ENCODE assay signal across 8 mouse cellular contexts in the genomic region with DNA sequence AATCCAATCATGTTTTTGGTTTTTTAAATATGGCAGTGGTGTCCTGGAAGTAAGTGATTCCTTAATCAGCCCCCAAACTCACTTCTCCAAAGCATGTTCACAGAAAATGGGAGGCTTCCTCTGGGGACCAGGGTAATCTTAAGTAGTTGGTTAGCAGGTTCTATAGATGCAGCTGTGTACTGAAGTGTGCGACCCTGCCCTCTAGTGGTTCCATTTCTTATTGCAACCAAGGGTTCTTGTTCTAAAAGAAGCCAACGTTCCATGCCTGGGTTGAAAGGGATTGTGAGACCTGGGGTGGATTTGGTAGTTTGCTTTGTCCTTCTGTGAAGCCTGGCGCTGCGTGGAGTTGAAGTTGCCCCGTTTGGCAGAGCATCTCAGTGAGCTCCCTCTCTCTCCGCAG. TPM values are rescaled to one million over a fixed set of nuclear protein-coding genes. Genes with fewer than 3 reads are reported as not detected.
DNase-seq lines count a peak whose midpoint lies in the region; ATAC-seq lines count a peak whose summit lies in the region.

No protein-coding gene starts in this region.

- no peaks in the 10 kb centered on the region for H3K4me1 ChIP-seq in neural tube, embryonic 15.5 days
- H3K4me1 ChIP-seq in embryonic facial prominence, embryonic 11.5 days (ENCODE audit: control insufficient read depth, insufficient read depth, low read length), result no peaks in the 10 kb centered on the region
- H3K4me1 ChIP-seq in limb, embryonic 11.5 days (ENCODE audit: control insufficient read depth, insufficient read depth, low read length), result no peaks in the 10 kb centered on the region

- no peak for ATAC-seq in neural tube, embryonic 15.5 days (ENCODE audit: low FRiP score)
- no peak for ATAC-seq in embryonic facial prominence, embryonic 11.5 days (replicated peaks; ENCODE audit: insufficient number of reproducible peaks, low FRiP score, low TSS enrichment, low read depth)
- ATAC-seq in limb, embryonic 11.5 days (ENCODE audit: insufficient number of reproducible peaks, low FRiP score, low TSS enrichment, low read depth), result no peak

- no peak overlapping the region for H3K4me2 ChIP-seq in neural tube, embryonic 15.5 days
- H3K4me2 ChIP-seq in embryonic facial prominence, embryonic 11.5 days (ENCODE audit: low read depth, low read length), result no peak overlapping the region
- H3K4me2 ChIP-seq in limb, embryonic 11.5 days (ENCODE audit: low read depth, severe bottlenecking), result no peak overlapping the region

- H3K9ac ChIP-seq in neural tube, embryonic 15.5 days (replicated peaks), result no peak overlapping the region
- no peak overlapping the region for H3K9ac ChIP-seq in embryonic facial prominence, embryonic 11.5 days (replicated peaks; ENCODE audit: low read length)
- no peak overlapping the region for H3K9ac ChIP-seq in limb, embryonic 11.5 days (ENCODE audit: low read length)

- WGBS in neural tube, embryonic 15.5 days, result 45% methylated on average over 6 of the region's 6 CpGs
- WGBS in embryonic facial prominence, embryonic 11.5 days, result 45% methylated on average over 6 of the region's 6 CpGs
- WGBS in limb, embryonic 11.5 days, result 54% methylated on average over 6 of the region's 6 CpGs

- H3K27me3 ChIP-seq in neural tube, embryonic 15.5 days (replicated peaks), result no peaks in the 10 kb centered on the region
- no peaks in the 10 kb centered on the region for H3K27me3 ChIP-seq in embryonic facial prominence, embryonic 11.5 days (ENCODE audit: control insufficient read depth, insufficient read depth, low read length)
- no peaks in the 10 kb centered on the region for H3K27me3 ChIP-seq in limb, embryonic 11.5 days (ENCODE audit: control insufficient read depth, insufficient read depth, low read length)

- no peaks in the 10 kb centered on the region for H3K9me3 ChIP-seq in neural tube, embryonic 15.5 days (replicated peaks)
- no peaks in the 10 kb centered on the region for H3K9me3 ChIP-seq in embryonic facial prominence, embryonic 11.5 days (replicated peaks; ENCODE audit: control insufficient read depth, low read length)
- H3K9me3 ChIP-seq in limb, embryonic 11.5 days (ENCODE audit: control insufficient read depth, low read length), result no peaks in the 10 kb centered on the region

- no peak overlapping the region for H3K4me3 ChIP-seq in neural tube, embryonic 15.5 days (replicated peaks)
- no peak overlapping the region for H3K4me3 ChIP-seq in embryonic facial prominence, embryonic 11.5 days (ENCODE audit: low read depth, low read length)
- H3K4me3 ChIP-seq in limb, embryonic 11.5 days (ENCODE audit: low read depth, low read length), result no peak overlapping the region

- peak; percentile 67 for DNase-seq in neural tube, embryonic 10.5 days (ENCODE audit: extremely low spot score, low spot score)
- peak; percentile 84 for DNase-seq in adrenal gland, postnatal 10 days
- DNase-seq in embryonic facial prominence, embryonic 11.5 days (ENCODE audit: low spot score), result peak; percentile 90
- peak; percentile 87 for DNase-seq in induced T-regulatory cell, adult 2 months (ENCODE audit: low read depth)
- peak; percentile 86 for DNase-seq in limb, embryonic 11.5 days (ENCODE audit: low spot score)
- DNase-seq in retina, adult 2 months (ENCODE audit: low read depth, low spot score), result peak; percentile 57
- peak; percentile 80 for DNase-seq in thymus, postnatal 4 days

- H3K36me3 ChIP-seq in neural tube, embryonic 15.5 days, result peaks cover 79% of the 10 kb centered on the region
- H3K36me3 ChIP-seq in embryonic facial prominence, embryonic 11.5 days (replicated peaks; ENCODE audit: control insufficient read depth, insufficient read depth, low read depth, low read length), result peaks cover 13% of the 10 kb centered on the region
- H3K36me3 ChIP-seq in limb, embryonic 11.5 days (ENCODE audit: control insufficient read depth, insufficient read depth, low read length), result peaks cover 39% of the 10 kb centered on the region

- H3K27ac ChIP-seq in neural tube, embryonic 15.5 days (replicated peaks), result no peak overlapping the region
- H3K27ac ChIP-seq in embryonic facial prominence, embryonic 11.5 days (replicated peaks; ENCODE audit: low read depth, low read length), result no peak overlapping the region
- no peak overlapping the region for H3K27ac ChIP-seq in limb, embryonic 11.5 days (replicated peaks; ENCODE audit: low read depth, low read length)

RNA-seq across cellular contexts. Expression of gene Dcakd, which starts 26.7 kb away (rescaled TPM):
- polyA plus RNA-seq in neural tube, embryonic 15.5 days (2015; fragmentation: Nextera tagmentation; extraction: Ambion mirVana), result 149 and 153 TPM in 2 replicates
- total RNA-seq in adrenal gland, postnatal 10 days (2021), result 10 to 100 TPM; 65.6 to 74.8 TPM
- 273 and 276 TPM in 2 replicates for polyA plus RNA-seq in embryonic facial prominence, embryonic 11.5 days (2014; fragmentation: Nextera tagmentation; extraction: Ambion mirVana)
- 335 and 349 TPM in 2 replicates for polyA plus RNA-seq in limb, embryonic 11.5 days (2014; fragmentation: Nextera tagmentation; extraction: Ambion mirVana)

RNA-seq across cellular contexts. Expression of gene Nmt1, which starts 26.8 kb away (rescaled TPM):
- 33.8 and 39.3 TPM in 2 replicates for polyA plus RNA-seq in neural tube, embryonic 15.5 days (2015; fragmentation: Nextera tagmentation; extraction: Ambion mirVana)
- total RNA-seq in adrenal gland, postnatal 10 days (2021), result 10 to 100 TPM; 81.8 to 85.9 TPM
- polyA plus RNA-seq in embryonic facial prominence, embryonic 11.5 days (2014; fragmentation: Nextera tagmentation; extraction: Ambion mirVana), result 48.6 and 49.6 TPM in 2 replicates
- polyA plus RNA-seq in limb, embryonic 11.5 days (2014; fragmentation: Nextera tagmentation; extraction: Ambion mirVana), result 69.1 and 69.8 TPM in 2 replicates

RNA-seq across cellular contexts. Expression of gene Plcd3, which starts 46.7 kb away (rescaled TPM):
- polyA plus RNA-seq in neural tube, embryonic 15.5 days (2015; fragmentation: Nextera tagmentation; extraction: Ambion mirVana), result 3.2 and 3.4 TPM in 2 replicates
- total RNA-seq in adrenal gland, postnatal 10 days (2021), result 10 to 100 TPM in 1 of 2 experiments, 1 to 10 TPM in 1; 8.7 to 11.0 TPM
- polyA plus RNA-seq in embryonic facial prominence, embryonic 11.5 days (2014; fragmentation: Nextera tagmentation; extraction: Ambion mirVana), result 0.87 and 1.1 TPM in 2 replicates
- polyA plus RNA-seq in limb, embryonic 11.5 days (2014; fragmentation: Nextera tagmentation; extraction: Ambion mirVana), result 1.2 and 1.8 TPM in 2 replicates

RNA-seq across cellular contexts. Expression of gene Acbd4, which starts 46.7 kb away (rescaled TPM):
- polyA plus RNA-seq in neural tube, embryonic 15.5 days (2015; fragmentation: Nextera tagmentation; extraction: Ambion mirVana), result 9.3 and 10.4 TPM in 2 replicates
- total RNA-seq in adrenal gland, postnatal 10 days (2021), result 10 to 100 TPM; 81.0 to 94.7 TPM
- 6.4 and 7.8 TPM in 2 replicates for polyA plus RNA-seq in embryonic facial prominence, embryonic 11.5 days (2014; fragmentation: Nextera tagmentation; extraction: Ambion mirVana)
- 4.8 and 5.2 TPM in 2 replicates for polyA plus RNA-seq in limb, embryonic 11.5 days (2014; fragmentation: Nextera tagmentation; extraction: Ambion mirVana)
